Mouse (Mus musculus) CH12.LX (cell line): ENCODE data around the gene Fam53a. TPM values are rescaled to one million over a fixed set of nuclear protein-coding genes. Genes with fewer than 3 reads are reported as not detected.

Experiments
- DNase-seq: peaks from one replicate; pipeline ENCODE4 v3.0.0-alpha.2; 2013; ENCODE audit errors: extremely low read depth
- H3K27ac ChIP-seq: 2 replicates; pipeline ENCODE4 v1.5.1; 2012; ENCODE audit warnings: low read depth, mild to moderate bottlenecking, control low read depth, moderate library complexity; ENCODE audit not compliant: insufficient read depth
- H3K27me3 ChIP-seq: replicated peaks from 2 replicates; pipeline ENCODE3; 2012; ENCODE audit warnings: inconsistent platforms
- H3K36me3 ChIP-seq, 2 experiments: replicated peaks in 1 of 2; 2 replicates each; pipeline versions ENCODE3 to v1.6.1; 2012; ENCODE audit warnings: inconsistent platforms in 1 of 2, low read length in 1 of 2, mild to moderate bottlenecking in 1 of 2, mixed read lengths in 1 of 2, moderate library complexity in 1 of 2; ENCODE audit not compliant: control insufficient read depth in 1 of 2, insufficient read depth in 1 of 2
- H3K4me1 ChIP-seq, 2 experiments: 2 replicates each; pipeline ENCODE4 v1.6.1; 2012; ENCODE audit warnings: inconsistent platforms in 1 of 2, moderate library complexity in 1 of 2; ENCODE audit not compliant: insufficient read depth in 2 of 2, control insufficient read depth in 1 of 2
- H3K4me2 ChIP-seq: 2 replicates; pipeline ENCODE4 v1.6.1; 2012; ENCODE audit warnings: low read depth, mild to moderate bottlenecking, control low read depth; ENCODE audit not compliant: poor library complexity, insufficient read depth, severe bottlenecking
- H3K4me3 ChIP-seq, 3 experiments: fragments of 150-350 bp in 1 of 3; sonication (generic) in 1 of 3; replicated peaks in 1 of 3; 2 replicates each; pipeline versions ENCODE3 to v1.5.1; 2011 to 2012; ENCODE audit warnings: low read depth in 2 of 3, low read length in 2 of 3, mild to moderate bottlenecking in 2 of 3, moderate library complexity in 2 of 3, control low read depth in 1 of 3, improper control_type of control experiment in 1 of 3, inconsistent platforms in 1 of 3, mixed read lengths in 1 of 3; ENCODE audit not compliant: poor library complexity in 1 of 3
- H3K79me2 ChIP-seq: replicated peaks from 2 replicates; pipeline ENCODE4 v1.6.1; 2012; ENCODE audit warnings: mild to moderate bottlenecking, moderate library complexity; ENCODE audit not compliant: control insufficient read depth, poor library complexity, insufficient read depth, severe bottlenecking; ENCODE audit errors: extremely low read depth
- H3K9ac ChIP-seq: 2 replicates; pipeline ENCODE4 v1.6.1; 2012; ENCODE audit warnings: low read depth, mild to moderate bottlenecking, control low read depth, moderate library complexity; ENCODE audit not compliant: insufficient read depth
- H3K9me3 ChIP-seq: replicated peaks from 2 replicates; pipeline ENCODE3; 2012; ENCODE audit warnings: low read length, inconsistent platforms, mixed read lengths
- BHLHE40 ChIP-seq: IDR thresholded peaks from 2 replicates; pipeline ENCODE4 v1.6.1; 2011; ENCODE audit warnings: mild to moderate bottlenecking, low read depth, low read length, improper control_type of control experiment
- CTCF ChIP-seq, 2 experiments: IDR thresholded peaks in 1 of 2; conservative IDR thresholded peaks in 1 of 2; 2 replicates each; pipeline ENCODE4 v1.5.1; 2011 to 2012; ENCODE audit warnings: low read depth in 2 of 2, low read length in 2 of 2, improper control_type of control experiment in 1 of 2, inconsistent platforms in 1 of 2, mild to moderate bottlenecking in 1 of 2, moderate library complexity in 1 of 2
- ELF1 ChIP-seq: IDR thresholded peaks from 2 replicates; pipeline ENCODE4 v1.6.1; 2014; ENCODE audit warnings: low read depth, mild to moderate bottlenecking, inconsistent platforms, low read length, improper control_type of control experiment
- ETS1 ChIP-seq: conservative IDR thresholded peaks from 2 replicates; pipeline ENCODE4 v1.6.1; 2012; ENCODE audit warnings: low read depth, mild to moderate bottlenecking, inconsistent platforms, low read length, improper control_type of control experiment, moderate library complexity
- GABPA ChIP-seq: IDR thresholded peaks from 2 replicates; pipeline ENCODE4 v1.6.1; 2012; ENCODE audit warnings: low read depth, low read length, improper control_type of control experiment, inconsistent platforms; ENCODE audit not compliant: insufficient replicate concordance
- KAT2A ChIP-seq: IDR thresholded peaks from 2 replicates; pipeline ENCODE4 v1.6.1; 2012; ENCODE audit warnings: low read length, improper control_type of control experiment, inconsistent platforms; ENCODE audit not compliant: insufficient replicate concordance
- MAFK ChIP-seq: IDR thresholded peaks from 2 replicates; pipeline ENCODE4 v1.6.1; 2011; ENCODE audit warnings: low read length, improper control_type of control experiment; ENCODE audit not compliant: insufficient replicate concordance
- MAX ChIP-seq: IDR thresholded peaks from 2 replicates; pipeline ENCODE4 v1.6.1; 2011; ENCODE audit warnings: low read length, improper control_type of control experiment
- MAZ ChIP-seq: IDR thresholded peaks from 2 replicates; pipeline ENCODE4 v1.6.1; 2012; ENCODE audit warnings: low read depth, mild to moderate bottlenecking, inconsistent platforms, low read length, improper control_type of control experiment, moderate library complexity
- MYC ChIP-seq: IDR thresholded peaks from 2 replicates; pipeline ENCODE4 v1.6.1; 2011; ENCODE audit warnings: low read depth, mild to moderate bottlenecking, improper control_type of control experiment, low read length
- NELFE ChIP-seq: IDR thresholded peaks from 2 replicates; pipeline ENCODE4 v1.6.1; 2011; ENCODE audit warnings: low read depth, low read length, improper control_type of control experiment
- NRF1 ChIP-seq: IDR thresholded peaks from 2 replicates; pipeline ENCODE4 v1.6.1; 2014; ENCODE audit warnings: low read depth, mild to moderate bottlenecking, inconsistent platforms, low read length, improper control_type of control experiment, moderate library complexity
- POLR2A ChIP-seq: IDR thresholded peaks from 2 replicates; pipeline ENCODE4 v1.6.1; 2011; ENCODE audit warnings: low read depth, mild to moderate bottlenecking, improper control_type of control experiment, low read length
- POLR2AphosphoS2 ChIP-seq: IDR thresholded peaks from 2 replicates; pipeline ENCODE4 v1.6.1; 2011; ENCODE audit warnings: low read depth, low read length, improper control_type of control experiment
- SIN3A ChIP-seq: IDR thresholded peaks from 2 replicates; pipeline ENCODE4 v1.6.1; 2012; ENCODE audit warnings: low read length, improper control_type of control experiment, inconsistent platforms
- SMC3 ChIP-seq: IDR thresholded peaks from 2 replicates; pipeline ENCODE4 v1.6.1; 2011; ENCODE audit warnings: low read depth, low read length, improper control_type of control experiment
- TBP ChIP-seq: conservative IDR thresholded peaks from 2 replicates; pipeline ENCODE4 v1.6.1; 2011; ENCODE audit warnings: low read depth, low read length, improper control_type of control experiment
- TCF12 ChIP-seq: IDR thresholded peaks from 2 replicates; pipeline ENCODE4 v1.6.1; 2014; ENCODE audit warnings: low read depth, mild to moderate bottlenecking, inconsistent platforms, low read length, improper control_type of control experiment
- UBTF ChIP-seq: IDR thresholded peaks from 2 replicates; pipeline ENCODE4 v1.6.1; 2012; ENCODE audit warnings: low read depth, mild to moderate bottlenecking, inconsistent platforms, low read length, improper control_type of control experiment, moderate library complexity
- USF1 ChIP-seq: IDR thresholded peaks from 2 replicates; pipeline ENCODE4 v1.6.1; 2014; ENCODE audit warnings: low read depth, mild to moderate bottlenecking, inconsistent platforms, low read length, improper control_type of control experiment
- ZMIZ1 ChIP-seq: IDR thresholded peaks from 2 replicates; pipeline ENCODE4 v1.6.1; 2012; ENCODE audit warnings: low read depth, mild to moderate bottlenecking, inconsistent platforms, low read length, improper control_type of control experiment
- ZNF384 ChIP-seq: IDR thresholded peaks from 2 replicates; pipeline ENCODE4 v1.6.1; 2012; ENCODE audit warnings: low read depth, low read length, improper control_type of control experiment, inconsistent platforms
- dilution Hi-C: fragments of 300-500 bp; cut with MboI; formaldehyde crosslinking; loops from 2 replicates; pipeline ENCODE4 v1.14.3; 2020; ENCODE audit warnings: low sequenced_read_pairs; ENCODE audit not compliant: extremely low pct_unique_long_range_greater_than_20kb, extremely low pct_ligation_motif_present
- in situ Hi-C: fragments of 300-500 bp; cut with MboI; formaldehyde crosslinking; loops from 3 replicates; pipeline ENCODE4 v1.14.3; 2019; ENCODE audit warnings: low sequenced_read_pairs, low pct_ligation_motif_present, low pct_unique_long_range_greater_than_20kb, mixed read lengths
- polyA plus RNA-seq: library from polyadenylated mRNA; unstranded; fragments of >175 nt; gene quantifications from 2 replicates; pipeline ENCODE4 v1.2.1, GENCODE M21; 2012; ENCODE audit warnings: low read depth; ENCODE audit not compliant: insufficient read length
- total RNA-seq, 2 experiments: library from RNA; depleted of rRNA; stranded (reverse); fragments of 300-350 nt in 1 of 2; fragments of >200 nt in 1 of 2; gene quantifications; 2 replicates each; pipeline ENCODE4 v1.2.3; 2012 to 2014

Gene Fam53a
- total and polyA plus RNA-seq, 3 experiments = 26.6 to 33.4 (median 29.2) TPM

GRCm38 (mm10) chr5:33654424-33654823, 25.0 kb upstream of the Fam53a start:
- no peaks in the 10 kb centered on the region for H3K27me3 ChIP-seq

GRCm38 (mm10) chr5:33652783-33653173, 23.3 kb upstream of the Fam53a start:
- Histone ChIP-seq H3K4me2 (peak overlapping the region; percentile 41; the same call in 1 of the 2 replicates), H3K27ac (peak overlapping the region; percentile 41; the same call in 1 of the 2 replicates), H3K27me3 (no peaks in the 10 kb centered on the region), H3K79me2 (peaks cover 59% of the 10 kb centered on the region), H3K4me1 (peaks cover 12 to 63% of the 10 kb centered on the region in 2 experiments), H3K4me3 (peak overlapping the region in 1 of 3 experiments; percentile 19), H3K36me3 (peaks cover 27 to 53% of the 10 kb centered on the region in 2 experiments), H3K9me3 (no peaks in the 10 kb centered on the region), H3K9ac (peak overlapping the region; percentile 54)
- peak; percentile 10 for DNase-seq
- in situ Hi-C loops (no loop called here), dilution Hi-C loops (no loop called here)
- TF ChIP-seq NELFE = 0 out of 2 replicates have a peak, but pooled peaks have one; percentile 17
- TF ChIP-seq ELF1 = no peak

More at GRCm38 (mm10) chr5:33654424-33654823, 25.0 kb upstream of the Fam53a start:
- dilution Hi-C loops (no loop called here), in situ Hi-C loops (no loop called here)
- H3K27ac ChIP-seq = no peak overlapping the region
- H3K4me1 ChIP-seq = peaks cover 14 to 64% of the 10 kb centered on the region in 2 experiments
- H3K9ac ChIP-seq = no peak overlapping the region
- no peak overlapping the region for H3K4me2 ChIP-seq
- peaks cover 23 to 38% of the 10 kb centered on the region in 2 experiments for H3K36me3 ChIP-seq
- DNase-seq = no peak
- no peaks in the 10 kb centered on the region for H3K9me3 ChIP-seq
- peaks cover 52% of the 10 kb centered on the region for H3K79me2 ChIP-seq
- no peak for TF ChIP-seq SMC3
- no peak for TF ChIP-seq ZMIZ1
- TF ChIP-seq ETS1 = no peak
- TF ChIP-seq UBTF = no peak
- no peak for TF ChIP-seq MAZ
- no peak overlapping the region for H3K4me3 ChIP-seq

GRCm38 (mm10) chr5:33651921-33652782, 22.7 kb upstream of the Fam53a start, which contains the start of gene Slbp:
Slbp (minus strand) TSS chr5:33652574.
- H3K4me3 ChIP-seq = peak within 1 kb of the TSS; percentile 87 to 91 (median 89)
- peaks cover 32 to 59% of the 10 kb centered on the region in 2 experiments for H3K36me3 ChIP-seq
- DNase-seq = peak; percentile 96
- dilution Hi-C loops (no loop called here), in situ Hi-C loops (no loop called here)
- H3K4me1 ChIP-seq = peaks cover 12 to 63% of the 10 kb centered on the region in 2 experiments
- peak within 1 kb of the TSS; percentile 96 for H3K4me2 ChIP-seq
- no peaks in the 10 kb centered on the region for H3K27me3 ChIP-seq
- H3K79me2 ChIP-seq = peaks cover 64% of the 10 kb centered on the region
- H3K9ac ChIP-seq = peak within 1 kb of the TSS; percentile 96
- no peaks in the 10 kb centered on the region for H3K9me3 ChIP-seq
- peak within 1 kb of the TSS; percentile 90 for H3K27ac ChIP-seq
- TF ChIP-seq UBTF (peak; percentile 49; the same call in 1 of the 2 replicates), MAX (peak; percentile 77), NELFE (peak; percentile 100), TBP (peak; percentile 91), CTCF (conservative IDR thresholded peaks at IDR 0.05 in 1 of 2, IDR thresholded peaks at IDR 0.05 in 1 of 2; ENCODE audit: low read depth in 2 of 2, low read length in 2 of 2) (no peak), SMC3 (no peak), ETS1 (peak; percentile 24), BHLHE40 (0 out of 2 replicates have a peak, but pooled peaks have one; percentile 22), TCF12 (peak; percentile 93), KAT2A (peak; percentile 72), MAFK (no peak), POLR2AphosphoS2 (peak; percentile 98), MYC (no peak), SIN3A (peak; percentile 95), NRF1 (peak; percentile 84), USF1 (no peak; the same call in 1 of the 2 replicates), ZNF384 (0 out of 2 replicates have a peak, but pooled peaks have one; percentile 19), GABPA (no peak), POLR2A (peak; percentile 99), ELF1 (peak; percentile 63; the same call in 1 of the 2 replicates)
